Mouse (Mus musculus) embryonic facial prominence, embryonic 15.5 days (tissue): ENCODE measurements around the gene Olfr270. TPM values are rescaled to one million over a fixed set of nuclear protein-coding genes. Genes with fewer than 3 reads are reported as not detected.

ENCODE experiments used
- ATAC-seq: fragments of 200-750 bp; cut with Nextera tagmentation; 2 replicates; pipeline ENCODE4 v1.8.0; 2017; ENCODE audit warnings: low read depth, moderate TSS enrichment; ENCODE audit not compliant: insufficient number of reproducible peaks, low FRiP score, low TSS enrichment
- H3K27ac ChIP-seq: fragments of 300-500 bp; sonication (generic); replicated peaks from 2 replicates; pipeline ENCODE4 v1.5.1; 2015; ENCODE audit warnings: mild to moderate bottlenecking, inconsistent platforms
- H3K27me3 ChIP-seq: fragments of 300-500 bp; sonication (generic); 2 replicates; pipeline ENCODE4 v1.6.1; 2015; ENCODE audit warnings: inconsistent platforms
- H3K36me3 ChIP-seq: fragments of 300-500 bp; sonication (generic); 2 replicates; pipeline ENCODE4 v1.6.1; 2015; ENCODE audit warnings: mild to moderate bottlenecking, inconsistent platforms
- H3K4me1 ChIP-seq: fragments of 300-500 bp; sonication (generic); 2 replicates; pipeline ENCODE4 v1.6.1; 2015; ENCODE audit warnings: inconsistent platforms
- H3K4me2 ChIP-seq: fragments of 300-500 bp; sonication (generic); replicated peaks from 2 replicates; pipeline ENCODE4 v1.6.1; 2015; ENCODE audit warnings: mild to moderate bottlenecking, inconsistent platforms
- H3K4me3 ChIP-seq: fragments of 300-500 bp; sonication (generic); replicated peaks from 2 replicates; pipeline ENCODE4 v1.5.1; 2015; ENCODE audit warnings: mild to moderate bottlenecking, inconsistent platforms
- H3K9ac ChIP-seq: fragments of 300-500 bp; sonication (generic); 2 replicates; pipeline ENCODE4 v1.6.1; 2015; ENCODE audit warnings: inconsistent platforms
- H3K9me3 ChIP-seq: fragments of 300-500 bp; sonication (generic); replicated peaks from 2 replicates; pipeline ENCODE4 v1.6.1; 2016; ENCODE audit warnings: inconsistent platforms
- WGBS: fragments of 180-500 bp; shearing (Covaris S2); methylation state at CpG from one replicate; pipeline ENCODE4 v1.1.7; 2015; 5-methylcytosine and 5-hydroxymethylcytosine counted together
- polyA plus RNA-seq: library from polyadenylated mRNA; unstranded; fragments of >200 nt; fragmentation: Nextera tagmentation; extraction: Ambion mirVana; gene quantifications from 2 replicates; pipeline ENCODE4 v1.2.1, GENCODE M21; 2015

The Olfr270 gene
- polyA plus RNA-seq = not detected in 2 replicates

DNA sequence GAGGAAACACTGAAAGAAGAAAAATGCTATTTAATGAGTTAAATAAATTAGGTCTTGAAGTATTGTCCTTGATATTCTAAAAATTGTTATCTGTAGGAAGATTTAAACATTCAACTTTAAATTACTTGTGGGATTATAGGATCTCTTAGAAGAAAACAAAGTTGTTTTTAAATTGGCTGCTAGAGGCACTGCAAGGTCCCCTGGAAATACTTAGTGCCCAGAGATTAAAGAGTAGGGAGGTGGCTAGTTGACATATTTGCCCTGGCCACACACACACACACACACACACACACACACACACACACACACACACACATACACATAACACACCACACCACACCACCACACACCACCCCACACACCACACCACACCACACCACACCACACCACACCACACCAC is at the start of gene Olfr270:
TSS of gene Olfr270 (plus strand) at position 301 of the 400 bp plus-strand sequence.
- no peak within 1 kb of the TSS for H3K9ac ChIP-seq
- H3K36me3 ChIP-seq = no peaks in the 10 kb centered on the region
- no peaks in the 10 kb centered on the region for H3K27me3 ChIP-seq
- no peak within 1 kb of the TSS for H3K4me2 ChIP-seq
- H3K4me3 ChIP-seq = no peak within 1 kb of the TSS
- H3K27ac ChIP-seq = no peak within 1 kb of the TSS
- H3K9me3 ChIP-seq = no peaks in the 10 kb centered on the region
- ATAC-seq = no peak
- no peaks in the 10 kb centered on the region for H3K4me1 ChIP-seq

DNA sequence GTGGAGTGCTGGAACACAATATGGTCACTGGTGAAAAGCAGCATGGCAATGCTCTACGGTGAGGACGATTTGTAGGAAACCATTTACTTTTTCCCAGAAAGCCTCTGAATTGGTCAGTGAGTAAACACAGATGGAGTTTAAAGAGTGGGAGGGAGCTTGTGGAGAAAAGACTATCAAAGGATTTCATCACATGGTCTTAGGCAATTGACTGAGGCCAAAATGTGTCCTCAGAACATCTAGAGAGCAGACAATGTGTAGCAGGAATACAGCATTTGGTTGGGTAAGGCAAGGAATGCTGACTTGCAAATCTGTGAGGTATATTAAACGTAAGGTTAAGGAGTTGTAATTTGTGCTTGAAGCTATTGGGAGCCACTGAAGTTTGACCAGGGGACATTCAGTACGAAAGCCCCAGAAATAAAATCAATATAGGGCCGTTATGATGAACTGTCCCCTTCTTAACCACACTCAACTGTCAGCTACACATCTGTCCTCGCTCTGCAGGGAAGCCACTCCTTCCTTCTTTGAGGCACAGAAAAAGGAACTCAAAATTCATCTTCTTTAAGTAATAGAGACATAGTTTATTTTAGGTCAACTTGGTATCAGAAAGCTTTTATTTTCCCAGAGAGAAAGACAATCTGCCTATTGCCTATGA is 47.6 kb upstream of the Olfr270 start:
- Histone ChIP-seq H3K27ac (no peak overlapping the region), H3K36me3 (no peaks in the 10 kb centered on the region), H3K27me3 (no peaks in the 10 kb centered on the region), H3K9ac (no peak overlapping the region), H3K4me2 (no peak overlapping the region), H3K9me3 (no peaks in the 10 kb centered on the region), H3K4me1 (no peaks in the 10 kb centered on the region), H3K4me3 (no peak overlapping the region)
- 73% methylated on average over 6 of the region's 6 CpGs for WGBS
- no peak for ATAC-seq

DNA sequence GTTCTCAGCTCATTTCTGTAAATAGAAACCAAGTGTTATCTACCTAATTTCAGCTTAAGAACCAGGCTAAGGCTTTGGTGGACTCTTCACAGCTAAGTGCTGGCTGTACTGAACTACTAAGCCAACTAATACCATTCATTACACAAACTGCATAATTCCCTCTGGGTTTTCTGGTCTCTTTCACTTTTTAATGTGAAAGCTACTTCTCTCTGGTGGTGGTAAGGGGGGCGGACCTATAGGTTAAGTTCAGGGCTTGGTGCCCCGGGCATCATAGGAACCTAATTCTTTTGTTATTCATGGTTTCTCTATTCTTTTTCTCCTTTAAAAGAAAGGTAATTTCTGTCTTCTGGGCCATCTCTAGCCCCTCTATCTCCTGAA is 47.0 kb upstream of the Olfr270 start:
- no peak for ATAC-seq
- 74% methylated on average over 2 of the region's 2 CpGs for WGBS
- Histone ChIP-seq H3K36me3 (no peaks in the 10 kb centered on the region), H3K27me3 (no peaks in the 10 kb centered on the region), H3K4me3 (no peak overlapping the region), H3K4me1 (no peaks in the 10 kb centered on the region), H3K27ac (no peak overlapping the region), H3K9ac (no peak overlapping the region), H3K9me3 (no peaks in the 10 kb centered on the region), H3K4me2 (no peak overlapping the region)

DNA sequence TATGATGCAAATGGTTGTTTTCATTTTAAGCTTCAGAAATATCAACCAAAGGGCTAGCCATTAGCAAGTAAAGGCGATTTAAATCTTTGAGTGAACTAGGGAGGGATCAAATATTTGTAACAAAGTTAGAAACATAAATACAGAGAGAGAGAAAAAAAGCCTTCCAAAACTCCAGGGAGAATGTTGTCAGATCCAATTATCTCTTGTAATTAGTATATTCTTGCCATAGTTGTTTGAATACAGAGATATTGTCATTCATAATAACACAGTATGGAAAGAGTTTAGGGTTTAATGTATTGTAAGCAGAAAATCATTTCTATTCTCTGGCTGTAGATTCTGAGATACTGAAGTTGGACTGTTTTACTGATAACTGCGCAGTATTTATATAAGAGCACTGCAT is 45.3 kb upstream of the Olfr270 start, which contains the start of gene Olfr272:
TSS of gene Olfr272 (minus strand) at position 101 of the 400 bp plus-strand sequence.
- Histone ChIP-seq H3K27me3 (no peaks in the 10 kb centered on the region), H3K4me1 (no peaks in the 10 kb centered on the region), H3K4me2 (no peak within 1 kb of the TSS), H3K9ac (no peak within 1 kb of the TSS), H3K4me3 (no peak within 1 kb of the TSS), H3K36me3 (no peaks in the 10 kb centered on the region), H3K9me3 (no peaks in the 10 kb centered on the region), H3K27ac (no peak within 1 kb of the TSS)
- 87% methylated on average over 2 of the region's 2 CpGs for WGBS
- no peak for ATAC-seq

DNA sequence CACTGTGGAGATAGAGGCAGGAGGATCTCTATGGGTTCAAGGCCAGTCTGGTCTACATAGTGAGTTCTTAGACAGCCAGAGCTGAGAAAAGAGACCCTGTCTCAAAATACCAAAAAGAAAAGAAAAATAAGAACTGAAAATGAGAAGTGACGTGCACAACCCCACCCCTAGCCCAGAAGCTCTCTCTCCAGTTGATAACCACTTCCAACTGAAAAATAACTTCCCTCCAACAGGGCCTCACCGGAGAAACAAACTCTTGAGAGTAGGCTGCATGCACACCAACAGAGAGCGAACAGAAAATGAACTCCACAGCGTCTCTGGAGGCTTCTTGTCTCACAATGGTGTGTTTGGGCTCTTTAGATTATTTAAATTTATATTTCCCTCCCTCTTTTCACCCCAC is 33.9 kb upstream of the Olfr270 start:
- no peak for ATAC-seq
- Histone ChIP-seq H3K27ac (no peak overlapping the region), H3K9me3 (no peaks in the 10 kb centered on the region), H3K36me3 (no peaks in the 10 kb centered on the region), H3K4me2 (no peak overlapping the region), H3K9ac (no peak overlapping the region), H3K4me1 (no peaks in the 10 kb centered on the region), H3K4me3 (no peak overlapping the region), H3K27me3 (no peaks in the 10 kb centered on the region)
- WGBS = 87% methylated on average over 4 of the region's 4 CpGs

DNA sequence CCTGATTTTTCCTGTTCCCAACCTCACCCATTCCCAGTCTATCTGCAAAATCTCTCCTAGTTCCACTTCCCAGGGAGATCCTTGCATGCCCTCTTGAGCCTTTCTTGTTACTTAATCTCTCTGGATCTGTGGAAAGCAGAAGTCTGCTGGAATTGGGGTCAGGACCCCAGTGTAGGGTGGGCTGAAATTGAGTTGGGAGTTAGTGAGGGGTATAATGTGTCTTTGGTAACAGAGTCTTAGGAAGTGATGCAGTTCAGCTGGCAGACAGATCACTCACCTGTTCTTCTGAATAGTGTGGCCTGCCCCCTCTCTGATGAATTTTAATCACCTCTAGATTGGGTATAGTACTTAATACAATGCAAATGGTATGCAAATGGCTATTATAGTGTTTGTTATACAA is 17.7 kb upstream of the Olfr270 start:
- ATAC-seq = no peak
- H3K27me3 ChIP-seq = no peaks in the 10 kb centered on the region
- no peak overlapping the region for H3K4me3 ChIP-seq

DNA sequence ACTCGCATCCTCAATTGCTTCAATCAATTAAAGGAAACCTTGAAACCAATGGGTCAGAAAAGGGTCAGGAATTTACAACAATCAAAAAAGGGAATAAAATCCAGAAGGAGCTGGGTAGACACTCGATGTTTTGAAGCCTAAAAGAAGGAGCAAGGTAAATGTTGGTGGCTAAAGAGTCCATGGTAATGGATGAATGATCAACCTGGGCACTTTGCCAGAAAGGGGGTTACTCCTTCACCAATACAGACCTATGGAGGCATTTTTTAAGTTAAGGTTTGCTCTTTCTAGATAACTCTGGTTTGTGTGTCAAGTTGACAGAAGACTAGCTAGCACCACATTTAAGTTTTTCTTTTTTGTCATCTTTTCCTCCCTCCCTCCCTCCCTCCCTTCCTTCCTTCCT is 15.3 kb upstream of the Olfr270 start:
- H3K9me3 ChIP-seq = no peaks in the 10 kb centered on the region
- no peaks in the 10 kb centered on the region for H3K36me3 ChIP-seq
- H3K27me3 ChIP-seq = no peaks in the 10 kb centered on the region
- no peak overlapping the region for H3K9ac ChIP-seq
- WGBS = 75% methylated on average over 2 of the region's 2 CpGs
- H3K4me1 ChIP-seq = no peaks in the 10 kb centered on the region
- ATAC-seq = no peak
- H3K27ac ChIP-seq = no peak overlapping the region
- no peak overlapping the region for H3K4me2 ChIP-seq
- H3K4me3 ChIP-seq = no peak overlapping the region

More for the DNA sequence above, 17.7 kb upstream of the Olfr270 start:
- Histone ChIP-seq H3K9ac (no peak overlapping the region), H3K36me3 (no peaks in the 10 kb centered on the region), H3K4me1 (no peaks in the 10 kb centered on the region), H3K9me3 (no peaks in the 10 kb centered on the region), H3K4me2 (no peak overlapping the region), H3K27ac (no peak overlapping the region)

DNA sequence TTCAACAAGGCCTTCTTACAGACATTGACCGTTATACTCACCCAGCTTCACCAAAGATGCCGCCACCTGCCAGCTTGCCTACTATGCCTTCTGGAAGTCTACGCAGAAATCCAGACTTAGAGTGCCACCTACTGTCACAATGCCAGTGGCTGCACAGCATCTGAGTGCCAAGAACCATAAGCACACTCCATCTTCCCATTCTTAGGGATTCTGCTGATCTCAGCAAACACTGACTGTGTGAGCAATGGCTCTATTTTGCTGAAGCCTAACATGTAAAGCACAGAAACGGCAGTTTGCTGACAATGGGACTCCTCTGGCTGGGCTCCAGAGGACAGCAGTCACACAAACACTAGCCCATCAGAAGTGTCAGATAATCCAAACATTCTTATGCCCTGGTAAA is 5.7 kb upstream of the Olfr270 start:
- WGBS = 37% methylated on average over 4 of the region's 4 CpGs
- no peaks in the 10 kb centered on the region for H3K9me3 ChIP-seq
- no peaks in the 10 kb centered on the region for H3K27me3 ChIP-seq
- H3K27ac ChIP-seq = no peak overlapping the region
- ATAC-seq = no peak
- no peaks in the 10 kb centered on the region for H3K4me1 ChIP-seq
- no peak overlapping the region for H3K4me3 ChIP-seq
- H3K9ac ChIP-seq = no peak overlapping the region
- H3K36me3 ChIP-seq = no peaks in the 10 kb centered on the region
- H3K4me2 ChIP-seq = no peak overlapping the region

DNA sequence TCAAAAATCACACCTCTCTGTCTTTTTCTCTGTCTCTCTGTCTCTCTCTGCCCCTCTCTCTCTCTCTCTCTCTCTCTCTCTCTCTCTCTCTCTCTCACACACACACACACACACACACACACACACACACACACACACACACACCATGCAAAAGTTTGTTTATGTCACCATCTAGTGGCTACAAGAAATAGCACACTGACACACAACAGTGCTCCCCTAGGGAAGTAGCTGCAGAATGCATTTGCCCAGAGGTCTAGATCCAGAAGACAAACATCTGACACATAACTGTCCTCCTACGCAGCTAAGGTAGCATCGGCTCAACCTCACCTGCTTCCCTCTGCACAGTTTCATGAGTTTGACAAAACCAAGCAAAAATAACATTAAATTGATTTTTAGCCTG is 20.9 kb downstream of the Olfr270 start:
- ATAC-seq = no peak
- WGBS = 67% methylated on average over 2 of the region's 2 CpGs
- H3K27ac ChIP-seq = no peak overlapping the region
- H3K9me3 ChIP-seq = no peaks in the 10 kb centered on the region
- no peak overlapping the region for H3K4me2 ChIP-seq
- no peaks in the 10 kb centered on the region for H3K27me3 ChIP-seq
- H3K4me1 ChIP-seq = 0 out of 2 replicates have a peak, but pooled peaks cover 3% of the 10 kb centered on the region
- H3K36me3 ChIP-seq = no peaks in the 10 kb centered on the region
- H3K4me3 ChIP-seq = no peak overlapping the region
- H3K9ac ChIP-seq = no peak overlapping the region

DNA sequence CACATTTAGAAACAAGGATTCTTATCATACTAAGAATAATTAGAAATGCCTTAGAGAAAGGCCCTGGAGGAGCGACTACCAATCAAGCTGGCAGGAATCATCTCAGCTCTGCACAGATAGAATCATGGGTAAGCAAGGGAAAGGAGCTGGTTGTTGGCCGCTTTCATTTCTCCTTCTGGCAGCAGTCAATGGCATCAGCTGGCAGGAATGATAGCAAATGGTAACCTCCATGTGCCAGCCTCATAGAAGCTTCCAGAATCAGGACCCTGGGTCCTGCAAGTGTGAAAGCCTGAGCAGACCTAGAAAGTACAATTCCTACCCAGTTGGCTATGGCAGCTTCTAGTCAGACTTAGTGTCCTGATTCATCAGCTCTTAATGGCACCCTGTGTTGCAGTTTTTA is 21.9 kb downstream of the Olfr270 start:
- 89% methylated on average over 2 of the region's 2 CpGs for WGBS
- H3K27me3 ChIP-seq = no peaks in the 10 kb centered on the region
- H3K9me3 ChIP-seq = no peaks in the 10 kb centered on the region
- H3K4me1 ChIP-seq = 0 out of 2 replicates have a peak, but pooled peaks cover 3% of the 10 kb centered on the region
- ATAC-seq = no peak
- H3K4me2 ChIP-seq = no peak overlapping the region
- H3K36me3 ChIP-seq = no peaks in the 10 kb centered on the region
- H3K9ac ChIP-seq = no peak overlapping the region
- no peak overlapping the region for H3K4me3 ChIP-seq
- no peak overlapping the region for H3K27ac ChIP-seq

DNA sequence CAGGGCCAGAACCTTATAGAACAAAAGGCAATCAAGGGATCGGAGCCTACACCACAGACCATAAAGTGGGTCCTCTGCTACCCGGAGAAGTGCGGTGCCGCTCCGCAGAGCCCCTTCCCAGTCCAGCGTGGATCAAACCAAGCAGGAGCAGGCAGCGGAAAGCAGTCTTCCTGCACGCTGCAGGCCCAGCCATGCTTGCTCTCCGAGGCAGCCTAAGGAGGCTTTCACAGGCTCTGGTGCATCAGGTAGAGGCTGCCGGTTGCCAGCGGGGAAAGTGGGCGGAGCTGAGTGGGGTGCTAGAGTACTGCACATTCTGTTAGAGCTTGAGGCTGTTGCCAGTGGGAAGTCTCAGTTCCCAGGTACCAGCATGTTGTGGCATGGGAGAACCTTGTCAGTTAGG is 24.9 kb downstream of the Olfr270 start, which contains the start of gene Nipsnap3a:
TSS of gene Nipsnap3a (plus strand) at position 25 of the 400 bp plus-strand sequence.
- Histone ChIP-seq H3K4me3 (no peak within 1 kb of the TSS; the same call in 1 of the 2 replicates), H3K9me3 (no peaks in the 10 kb centered on the region), H3K4me1 (0 out of 2 replicates have a peak, but pooled peaks cover 3% of the 10 kb centered on the region), H3K36me3 (no peaks in the 10 kb centered on the region), H3K4me2 (peak within 1 kb of the TSS; percentile 21), H3K27me3 (no peaks in the 10 kb centered on the region), H3K9ac (no peak within 1 kb of the TSS), H3K27ac (no peak within 1 kb of the TSS)
- 23% methylated on average over 12 of the region's 12 CpGs for WGBS
- ATAC-seq = 0 out of 2 replicates have a peak, but pooled peaks have one; percentile 7

DNA sequence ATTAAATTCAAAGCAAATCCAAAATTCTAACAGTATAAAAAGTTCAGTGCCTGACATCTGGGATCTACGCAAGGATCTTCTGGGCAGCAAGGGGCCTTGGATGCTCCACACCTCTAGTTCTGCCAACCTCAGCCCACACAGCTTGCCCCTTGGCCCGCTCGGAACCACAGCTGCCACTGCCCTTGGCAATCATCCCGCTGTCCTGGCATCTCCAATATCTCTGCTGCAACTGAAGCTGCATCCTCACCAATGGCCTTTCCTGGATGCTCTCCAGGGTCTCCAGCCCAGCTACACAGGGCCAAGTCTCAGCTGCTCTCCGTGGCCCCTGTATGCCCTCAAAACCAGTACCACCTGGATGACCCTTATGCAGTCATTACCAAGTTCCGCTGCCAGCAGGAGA is 35.1 kb downstream of the Olfr270 start:
- ATAC-seq = no peak
- no peaks in the 10 kb centered on the region for H3K36me3 ChIP-seq
- no peak overlapping the region for H3K4me3 ChIP-seq
- H3K9ac ChIP-seq = no peak overlapping the region
- no peaks in the 10 kb centered on the region for H3K4me1 ChIP-seq
- WGBS = 91% methylated on average over 6 of the region's 6 CpGs
- no peak overlapping the region for H3K4me2 ChIP-seq
- no peak overlapping the region for H3K27ac ChIP-seq
- H3K9me3 ChIP-seq = no peaks in the 10 kb centered on the region
- no peaks in the 10 kb centered on the region for H3K27me3 ChIP-seq
